Mouse (Mus musculus) megakaryocyte, adult 5-6 weeks (primary cell): ENCODE results near the gene Htr2b. TPM values are rescaled to one million over a fixed set of nuclear protein-coding genes. Genes with fewer than 3 reads are reported as not detected.

Experiments
- ATAC-seq: 2 replicates; pipeline ENCODE4 v1.8.0; 2016; ENCODE audit warnings: mild to moderate bottlenecking, inconsistent platforms; ENCODE audit not compliant: poor library complexity, severe bottlenecking
- total RNA-seq, 2 experiments: library from RNA; stranded (forward) in 1 of 2; stranded (reverse) in 1 of 2; fragments of 153-499, 151-499 nt in 1 of 2; fragments of 221-1000, 200-1000 nt in 1 of 2; gene quantifications; 2 replicates each; pipeline versions ENCODE4 v1.2.3 to v1.2.4; 2015 to 2017

Gene Htr2b
- total RNA-seq (2015) (not detected in 2 replicates), total RNA-seq (2017) (not detected in 2 replicates)

GRCm38 (mm10) chr1:86111779-86112178 lies at the start of gene Htr2b:
TSS of gene Htr2b (minus strand) at chr1:86111970.
- no peak for ATAC-seq

- no peak for ATAC-seq
Measured at GRCm38 (mm10) chr1:86161061-86161460, 49.3 kb upstream of the Htr2b start.

GRCm38 (mm10) chr1:86160479-86160878 lies 48.7 kb upstream of the Htr2b start:
- ATAC-seq = no peak

GRCm38 (mm10) chr1:86160059-86160458 lies 48.3 kb upstream of the Htr2b start:
- no peak for ATAC-seq

- no peak for ATAC-seq
Measured at GRCm38 (mm10) chr1:86156595-86156994, 44.8 kb upstream of the Htr2b start.

GRCm38 (mm10) chr1:86156075-86156474 lies 44.3 kb upstream of the Htr2b start:
- no peak for ATAC-seq

GRCm38 (mm10) chr1:86154824-86155164 lies 43.0 kb upstream of the Htr2b start:
- no peak for ATAC-seq

- ATAC-seq = peak; percentile 100
Measured at GRCm38 (mm10) chr1:86154133-86154823, 42.5 kb upstream of the Htr2b start, which contains the start of gene Armc9. TSS of gene Armc9 (plus strand) at chr1:86154780.

- ATAC-seq = no peak
Measured at GRCm38 (mm10) chr1:86152618-86153017, 40.8 kb upstream of the Htr2b start.

GRCm38 (mm10) chr1:86151376-86151775 lies 39.6 kb upstream of the Htr2b start:
- ATAC-seq = no peak

- no peak for ATAC-seq
Measured at GRCm38 (mm10) chr1:86150929-86151328, 39.2 kb upstream of the Htr2b start.

- no peak for ATAC-seq
Measured at GRCm38 (mm10) chr1:86148161-86148560, 36.4 kb upstream of the Htr2b start.

- ATAC-seq = no peak
Measured at GRCm38 (mm10) chr1:86147557-86147956, 35.8 kb upstream of the Htr2b start.

GRCm38 (mm10) chr1:86146293-86146692 lies 34.5 kb upstream of the Htr2b start:
- ATAC-seq = no peak

GRCm38 (mm10) chr1:86144001-86144944 lies 32.5 kb upstream of the Htr2b start:
- ATAC-seq = peak; percentile 71

- ATAC-seq = no peak
Measured at GRCm38 (mm10) chr1:86143165-86143564, 31.4 kb upstream of the Htr2b start.

- no peak for ATAC-seq
Measured at GRCm38 (mm10) chr1:86141081-86141480, 29.3 kb upstream of the Htr2b start.

GRCm38 (mm10) chr1:86135315-86135714 lies 23.5 kb upstream of the Htr2b start:
- no peak for ATAC-seq

- ATAC-seq = no peak
Measured at GRCm38 (mm10) chr1:86133337-86133736, 21.6 kb upstream of the Htr2b start, which contains the start of gene Gm21972. TSS of gene Gm21972 (plus strand) at chr1:86133637.

GRCm38 (mm10) chr1:86126036-86126435 lies 14.3 kb upstream of the Htr2b start:
- no peak for ATAC-seq

- ATAC-seq = no peak
Measured at GRCm38 (mm10) chr1:86119549-86119948, 7.8 kb upstream of the Htr2b start.

- ATAC-seq = no peak
Measured at GRCm38 (mm10) chr1:86114141-86114540, 2.4 kb upstream of the Htr2b start.
